Mouse (Mus musculus) right cerebral cortex, postnatal 4 days (tissue): Measurements from ENCODE around the gene Sephs2.

Experiments used
- DNase-seq: peaks from one replicate; pipeline ENCODE4 v3.0.0-alpha.2; 2022

The Sephs2 gene

DNA sequence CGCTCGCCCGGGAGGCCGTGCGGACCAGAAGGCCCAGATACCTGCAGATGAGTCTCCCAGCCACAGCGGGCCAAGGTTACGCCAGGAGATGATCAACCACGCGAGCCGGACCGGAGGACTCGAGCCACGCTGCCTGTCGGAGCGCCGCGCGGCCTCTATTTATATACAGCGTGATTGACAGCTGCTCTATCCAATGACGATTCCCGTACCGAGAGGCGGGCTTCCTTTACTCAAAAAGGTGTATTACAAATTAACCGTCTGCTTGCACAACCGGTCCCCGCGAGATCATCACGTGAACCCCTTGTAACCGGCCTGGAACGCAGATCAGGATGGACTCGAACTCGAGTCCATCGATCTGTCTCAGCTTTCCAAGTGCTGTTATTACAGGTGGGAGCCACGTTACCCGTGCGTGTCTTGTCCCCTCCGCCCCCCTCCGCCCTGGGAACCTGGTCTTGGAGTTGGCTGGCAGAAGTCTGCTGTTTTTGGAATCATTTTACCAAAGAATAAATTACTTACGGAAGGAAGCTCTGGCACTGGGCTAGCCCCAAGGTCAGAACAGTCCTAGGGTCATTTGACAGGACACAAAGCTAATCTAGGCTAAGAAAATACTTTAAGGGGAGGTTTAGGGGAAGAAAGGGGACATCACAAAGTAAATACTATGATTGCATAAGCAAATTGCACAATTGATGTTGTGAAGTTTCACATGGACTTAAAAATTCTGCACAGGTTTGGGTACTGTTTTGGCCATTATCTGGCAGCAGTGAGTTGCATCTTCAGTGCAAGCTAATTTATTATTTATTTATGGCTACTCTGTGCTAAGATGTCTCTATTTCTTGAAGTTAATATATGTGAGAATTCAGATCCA, at the start of gene Sephs2:
Sephs2 (minus strand) TSS at position 131 of the 865 bp plus-strand sequence.
- DNase-seq = peak; percentile 91

DNA sequence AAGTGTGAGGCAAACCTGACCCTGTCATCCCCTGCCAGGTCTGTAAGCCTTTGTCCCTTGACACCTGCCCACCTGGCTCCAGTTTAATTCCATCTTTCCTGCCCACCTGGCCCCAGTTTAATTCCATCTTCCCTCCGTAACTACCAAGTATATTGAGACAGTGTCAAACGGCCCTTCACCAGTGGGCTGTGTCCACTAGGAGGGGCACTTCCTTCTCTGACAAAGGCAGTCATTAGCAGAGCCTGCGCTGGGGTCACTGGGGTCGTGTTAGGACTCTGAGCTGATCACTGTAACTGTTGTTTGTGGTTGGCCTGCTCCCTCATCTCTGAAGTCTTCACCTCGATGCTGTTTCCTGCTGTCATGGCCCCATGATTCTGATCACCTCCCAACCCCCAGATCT, 48.2 kb upstream of the Sephs2 start:
- DNase-seq = no peak

DNA sequence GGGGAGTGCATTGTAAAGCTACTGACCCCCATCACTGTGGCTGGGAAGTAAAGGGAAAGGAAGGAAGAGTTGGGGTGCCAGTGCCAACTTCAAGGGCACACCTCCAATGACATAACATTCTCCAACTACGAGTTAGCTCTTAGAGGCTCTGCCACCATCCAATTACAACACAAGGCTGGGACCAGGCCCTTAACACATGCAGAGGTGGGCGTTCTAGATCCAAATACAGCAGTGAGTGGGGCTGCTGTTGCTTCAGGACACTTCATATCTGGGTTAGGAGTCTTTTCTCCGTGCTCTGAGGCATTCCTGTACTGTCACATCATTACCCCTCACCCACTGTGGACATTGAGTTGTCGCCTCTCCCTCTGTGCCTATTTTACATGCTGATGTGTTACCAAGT, 47.3 kb upstream of the Sephs2 start:
- no peak for DNase-seq

DNA sequence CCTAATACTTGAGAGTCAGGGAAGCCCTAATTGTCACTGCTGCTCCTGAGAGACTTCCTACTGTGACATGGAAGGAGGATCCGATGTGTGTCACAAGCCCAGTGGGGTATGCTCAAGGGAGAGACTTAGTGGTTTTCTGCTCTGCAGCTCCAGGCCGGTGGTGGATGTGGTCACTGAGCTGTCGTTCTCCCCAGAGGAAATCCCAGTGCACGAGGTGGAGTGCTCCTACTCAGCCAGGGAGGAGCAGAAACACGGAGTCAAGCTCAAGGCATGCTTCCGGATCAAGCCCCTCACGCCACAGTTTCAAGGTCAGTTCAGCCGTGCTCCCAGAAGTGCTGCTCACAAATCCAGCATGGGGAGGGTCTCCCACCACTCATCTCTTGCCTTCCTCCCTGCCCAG, 40.1 kb upstream of the Sephs2 start:
- no peak for DNase-seq

DNA sequence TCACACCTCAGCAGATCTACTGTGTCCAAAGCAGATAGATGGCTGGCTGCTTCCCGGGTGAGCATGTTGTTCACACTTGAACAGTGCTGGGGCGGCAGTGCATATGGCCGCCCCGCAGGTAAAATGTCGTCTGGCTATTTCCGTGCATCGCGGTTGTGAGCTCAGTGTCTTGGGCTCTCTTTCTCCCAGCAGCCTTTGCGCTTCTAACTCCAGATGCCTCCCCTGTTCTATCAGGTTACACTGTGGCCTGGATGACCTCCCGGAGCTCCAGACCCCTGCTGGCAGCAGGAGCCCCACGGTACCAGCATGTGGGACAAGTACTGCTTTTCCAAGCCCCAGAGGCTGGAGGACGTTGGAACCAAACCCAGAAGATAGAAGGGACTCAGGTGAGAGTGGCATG, 36.1 kb upstream of the Sephs2 start:
- DNase-seq = no peak

DNA sequence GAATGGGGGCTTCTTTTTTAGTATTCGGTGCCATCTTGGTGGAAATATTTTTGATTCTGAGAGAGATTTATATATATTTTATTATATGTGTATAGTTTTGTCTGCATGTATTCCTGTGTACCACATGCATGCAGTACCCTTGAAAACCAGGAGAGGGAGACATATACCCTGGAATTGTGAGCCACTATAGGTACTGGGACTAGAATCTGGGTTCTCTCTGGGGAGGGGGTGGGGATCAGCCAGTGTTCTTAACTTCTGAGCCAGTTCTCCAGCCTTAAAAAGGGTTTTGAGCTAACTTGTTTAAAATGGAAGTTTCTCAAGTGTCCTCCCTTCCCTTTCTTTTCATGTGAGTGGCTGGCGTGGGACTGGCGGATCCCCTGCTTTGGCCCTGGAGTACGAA, 35.0 kb upstream of the Sephs2 start:
- peak; percentile 35 for DNase-seq

DNA sequence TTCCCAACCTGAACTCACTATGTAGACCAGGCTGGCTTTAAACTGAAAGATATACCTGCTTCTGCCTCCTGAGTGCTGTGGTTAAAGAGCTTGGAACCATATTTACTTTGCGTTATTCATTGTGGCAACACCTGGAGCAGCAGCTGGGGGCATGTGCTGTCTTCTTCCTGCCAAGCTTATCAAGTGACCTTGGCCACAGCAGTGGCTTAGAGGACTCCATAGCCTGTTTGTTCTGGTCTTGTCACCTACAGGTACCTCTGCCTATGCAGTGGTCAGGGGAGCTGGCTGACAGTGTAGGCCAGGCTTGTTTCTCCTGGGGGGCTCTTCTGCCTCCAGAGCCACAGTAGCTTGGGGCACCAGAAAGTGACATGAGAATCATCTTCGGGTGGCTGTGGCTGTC, 34.6 kb upstream of the Sephs2 start:
- no peak for DNase-seq

DNA sequence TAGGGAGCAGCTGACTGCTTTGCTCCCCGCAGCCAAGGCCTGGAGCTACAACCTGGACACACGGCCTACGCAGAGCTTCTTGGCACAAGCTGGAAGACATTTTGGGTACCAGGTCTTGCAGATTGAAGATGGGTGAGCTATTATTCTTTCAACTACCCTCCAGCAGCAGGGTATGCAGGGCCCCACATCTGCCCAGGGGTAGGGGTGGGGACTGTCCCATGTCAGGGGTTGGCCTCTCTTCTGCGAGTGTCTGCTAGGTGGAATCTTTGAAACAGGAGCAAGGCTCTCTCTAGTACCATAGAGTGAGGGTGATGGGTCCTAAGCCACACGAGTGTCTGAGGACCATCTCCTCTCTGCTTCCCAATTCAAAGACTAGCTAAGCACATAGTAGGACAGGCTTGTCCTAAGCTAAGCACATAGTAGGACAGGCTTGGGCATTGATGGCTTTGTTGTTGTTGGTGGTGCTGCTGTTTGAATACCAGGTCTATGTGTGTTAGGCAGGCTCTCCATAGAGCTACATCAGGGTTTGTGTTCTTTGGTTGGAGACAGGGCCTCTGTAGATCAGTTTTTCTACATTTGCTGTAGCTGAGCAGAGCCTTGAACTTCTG, 23.8 kb upstream of the Sephs2 start:
- no peak for DNase-seq

DNA sequence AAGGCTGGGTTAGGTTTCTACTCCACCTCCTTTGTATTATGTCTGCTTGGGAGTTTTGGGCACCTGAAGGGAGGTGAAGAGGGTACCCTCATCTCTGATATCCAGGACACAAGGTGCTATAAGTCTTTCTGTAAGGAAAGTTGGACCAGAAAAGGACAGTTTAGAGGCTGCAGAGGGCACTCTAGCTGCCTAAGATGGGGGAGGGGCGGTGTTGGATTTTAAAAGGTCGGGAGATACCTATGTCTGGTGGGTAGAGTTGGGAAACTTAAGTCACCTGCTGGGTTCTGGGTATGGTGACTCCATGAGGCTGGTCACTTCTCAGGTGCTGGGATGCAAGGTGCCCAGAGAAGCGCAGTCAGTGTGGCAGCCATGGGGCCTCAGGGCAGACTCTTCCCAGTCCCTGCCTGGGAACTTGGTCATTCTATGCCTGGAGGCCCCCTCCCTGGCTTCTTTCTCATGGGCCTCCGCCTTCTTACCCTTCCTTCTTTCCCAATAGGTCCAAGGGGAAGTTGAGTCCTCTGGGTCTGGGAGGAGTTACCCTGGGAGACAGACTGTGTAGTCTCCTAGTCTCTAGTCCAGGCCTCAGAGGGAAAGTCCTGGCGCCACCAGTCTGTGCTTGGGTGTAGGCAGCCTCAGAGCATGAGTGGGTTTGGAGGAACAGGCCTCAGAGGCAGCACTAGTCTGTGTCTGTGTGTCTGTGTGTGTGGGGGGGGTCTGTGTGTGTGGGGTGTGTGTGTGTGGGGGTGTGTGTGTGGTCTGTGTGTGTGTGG, 23.1 kb upstream of the Sephs2 start:
- no peak for DNase-seq

DNA sequence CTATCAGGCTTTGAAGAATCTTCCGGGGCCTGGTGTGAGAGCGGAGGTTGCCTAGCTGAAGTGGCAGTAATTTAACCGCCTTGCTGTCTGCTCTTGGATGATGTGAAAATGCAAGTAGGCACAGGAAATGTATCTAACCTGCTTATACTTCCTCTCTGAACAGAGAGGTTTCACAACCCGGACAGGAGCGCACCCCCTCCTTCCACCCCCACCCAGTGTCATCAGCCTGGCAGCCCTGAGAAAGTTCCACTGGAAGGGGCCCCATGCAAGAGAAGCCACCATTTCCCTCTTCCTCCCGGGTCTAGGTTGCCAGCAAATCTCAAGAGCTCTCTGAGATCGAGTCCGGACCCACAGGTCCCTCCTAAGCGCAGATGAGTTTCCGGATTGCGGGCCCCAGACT, 22.2 kb upstream of the Sephs2 start, which contains the start of gene Itgal:
Itgal (plus strand) TSS at position 163 of the 400 bp plus-strand sequence.
- DNase-seq = no peak

DNA sequence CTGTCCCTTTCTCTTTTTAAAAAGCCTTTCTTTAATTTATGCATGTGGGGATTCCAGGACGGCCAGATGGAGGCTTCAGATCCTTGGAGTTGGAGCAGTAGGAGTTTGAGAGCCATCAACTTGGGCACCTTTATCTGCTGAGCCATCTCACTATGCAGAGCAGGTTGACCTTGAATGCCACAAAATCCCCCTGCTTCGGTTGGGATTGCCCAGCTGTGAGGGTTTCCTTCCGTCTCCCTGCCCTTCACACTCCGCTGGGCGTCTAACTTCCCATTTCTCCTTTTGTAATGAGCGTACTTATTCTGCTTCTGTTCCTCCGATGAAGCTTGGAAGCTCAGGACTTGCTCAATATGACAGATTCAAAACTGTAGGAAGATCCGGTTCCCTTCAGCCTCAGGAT, 16.3 kb upstream of the Sephs2 start:
- DNase-seq = no peak

DNA sequence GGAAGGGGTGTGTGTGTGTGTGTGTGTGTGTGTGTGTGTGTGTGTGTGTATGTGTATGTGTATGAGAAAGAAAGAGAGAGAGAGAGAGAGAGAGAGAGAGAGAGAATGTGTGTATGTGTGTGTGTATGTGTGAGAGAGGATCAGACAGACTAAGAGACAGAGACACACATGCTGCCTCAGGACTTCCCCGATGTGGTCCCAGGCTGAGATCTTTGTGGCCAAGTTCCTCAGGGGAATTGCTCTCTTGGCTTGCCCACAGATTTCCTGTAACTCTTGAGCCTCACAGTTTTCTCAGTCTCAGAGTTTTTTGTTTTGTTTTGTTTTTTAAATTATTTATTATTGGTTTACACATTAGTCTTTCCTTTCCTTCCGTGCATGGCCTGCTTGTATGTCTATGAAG, 15.5 kb upstream of the Sephs2 start:
- no peak for DNase-seq

DNA sequence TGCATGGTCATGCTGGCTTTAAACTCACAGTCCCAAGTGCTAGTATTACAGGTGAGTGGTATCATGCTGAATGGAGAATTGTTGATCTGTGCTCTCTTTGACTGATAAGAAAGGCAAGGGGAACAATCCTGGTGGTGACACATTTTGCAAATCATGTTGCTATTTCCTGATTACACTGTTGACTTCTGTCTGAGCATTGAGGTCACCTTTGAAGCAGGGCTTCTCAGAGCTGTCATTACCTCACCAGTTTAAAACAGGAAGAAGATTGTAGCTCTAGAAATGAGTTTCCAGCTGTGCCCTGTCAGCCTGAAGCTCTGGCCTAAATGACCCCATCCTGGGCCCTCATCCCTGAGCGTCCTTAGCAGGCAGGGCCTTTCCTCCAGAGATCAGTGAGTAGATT, 14.1 kb upstream of the Sephs2 start:
- DNase-seq = no peak

DNA sequence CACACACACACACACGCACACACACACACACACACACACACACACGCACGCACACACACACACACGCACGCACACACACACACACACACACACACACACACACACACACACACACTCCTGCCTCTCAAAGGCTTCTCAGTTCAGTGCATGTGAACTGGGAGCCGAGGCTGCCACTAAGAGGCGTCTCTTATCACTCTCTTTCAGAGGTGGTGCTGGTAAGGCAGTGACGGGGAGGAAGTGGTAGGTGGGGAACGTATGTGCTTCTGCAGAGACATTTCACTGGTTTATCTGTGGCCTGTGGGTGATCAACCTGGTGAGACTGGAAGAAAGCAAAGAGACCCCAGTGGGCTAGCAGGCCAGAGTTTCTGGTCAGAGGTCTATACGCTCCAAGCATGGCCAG, 11.3 kb upstream of the Sephs2 start:
- no peak for DNase-seq

DNA sequence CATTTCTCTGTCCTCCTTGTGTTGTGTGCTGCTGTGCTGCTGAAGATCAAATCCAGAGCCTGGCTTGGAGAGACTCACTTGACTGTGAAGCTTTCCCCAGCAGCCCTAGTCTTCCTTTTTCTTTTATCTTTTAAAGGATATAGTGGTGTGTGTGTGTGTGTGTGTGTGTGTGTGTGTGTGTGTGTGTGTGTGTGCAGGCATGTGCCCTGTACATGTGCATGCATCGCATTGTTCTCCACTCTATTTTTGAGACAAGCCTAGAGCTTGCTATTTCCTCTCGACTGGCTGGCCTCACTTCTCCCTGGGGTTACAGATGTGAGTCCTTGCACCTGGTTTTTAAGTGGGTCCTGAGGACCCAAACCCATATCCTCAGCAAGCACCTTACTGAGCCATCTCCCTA, 8.3 kb upstream of the Sephs2 start:
- DNase-seq = no peak

DNA sequence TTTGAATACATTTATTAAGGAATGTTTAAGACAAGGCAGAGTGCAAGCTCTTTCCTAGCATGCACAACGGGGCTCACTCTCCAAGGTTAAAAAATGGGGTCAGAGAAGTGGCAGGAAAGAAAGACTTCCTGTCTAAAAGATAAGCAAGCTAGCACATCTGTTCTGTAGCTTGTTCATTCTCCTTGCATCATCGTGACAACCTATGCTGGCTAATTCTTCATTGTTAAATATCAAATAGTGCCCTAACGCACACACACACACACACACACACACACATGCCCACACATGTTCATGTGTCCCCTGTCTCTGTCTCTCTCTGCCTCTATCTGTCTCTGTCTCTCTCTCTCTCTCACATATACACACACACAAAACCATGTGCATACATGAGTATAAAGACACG, 7.3 kb upstream of the Sephs2 start:
- no peak for DNase-seq

DNA sequence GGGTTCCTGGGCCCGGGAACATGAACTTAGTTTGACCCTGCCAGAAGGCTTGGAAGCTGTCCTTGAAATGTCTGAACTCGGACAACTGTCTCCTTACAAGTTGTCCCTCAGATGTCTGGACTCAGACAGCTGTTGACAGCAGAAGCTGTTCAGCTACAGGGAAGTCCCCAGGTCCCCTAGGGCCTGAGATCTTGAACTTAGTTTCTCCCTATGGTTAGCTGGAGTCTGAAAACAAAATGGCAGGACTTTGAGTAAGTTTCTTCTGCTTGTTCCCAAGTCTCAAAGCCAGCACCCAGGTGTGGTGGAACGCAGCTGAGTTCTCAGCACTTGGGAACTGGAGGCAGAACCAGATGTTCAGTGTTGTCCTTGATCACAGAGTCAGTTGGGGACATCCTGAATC, 6.2 kb upstream of the Sephs2 start:
- no peak for DNase-seq

DNA sequence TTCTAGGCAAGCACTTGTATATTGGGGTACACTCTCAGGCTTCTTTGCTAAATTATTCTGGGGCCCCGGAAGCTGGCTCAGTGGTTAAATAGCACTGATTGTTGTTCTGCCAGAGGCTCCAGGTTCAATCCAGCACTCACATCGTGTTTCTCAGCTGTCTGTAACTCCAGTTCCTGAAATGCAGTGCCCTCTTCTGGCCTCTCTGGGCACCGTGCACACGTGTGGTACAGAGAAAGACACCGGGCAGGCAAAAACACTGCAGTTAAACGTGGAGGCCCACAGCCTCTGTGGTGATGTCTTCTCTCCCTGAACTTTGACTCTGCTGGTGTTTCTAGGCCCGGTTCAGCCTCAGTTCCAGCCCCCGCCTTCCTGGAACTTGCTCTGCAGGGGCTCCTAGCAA, 4.5 kb upstream of the Sephs2 start:
- peak; percentile 28 for DNase-seq

DNA sequence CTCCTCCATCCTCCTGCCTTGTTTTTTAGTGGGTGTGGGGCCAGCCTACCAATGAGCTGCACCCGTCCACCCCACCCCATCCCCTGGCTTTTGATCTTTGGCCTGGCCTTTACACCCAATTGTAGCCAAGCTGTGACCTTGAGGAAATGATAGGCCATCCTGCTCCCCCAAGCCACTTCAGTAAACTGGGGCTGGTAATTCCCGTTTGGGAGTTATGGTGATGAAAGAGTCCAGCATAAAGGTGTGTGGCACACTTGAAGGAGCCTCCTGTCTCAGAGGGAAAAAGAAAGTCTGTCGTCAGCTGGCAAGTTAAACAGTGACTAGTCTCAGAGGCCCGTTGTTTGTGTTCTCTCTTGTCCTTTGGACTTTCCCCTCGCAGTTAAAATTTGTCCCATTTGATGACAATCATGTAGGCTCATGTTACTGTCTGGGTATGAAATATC, 2.7 kb upstream of the Sephs2 start:
- no peak for DNase-seq

DNA sequence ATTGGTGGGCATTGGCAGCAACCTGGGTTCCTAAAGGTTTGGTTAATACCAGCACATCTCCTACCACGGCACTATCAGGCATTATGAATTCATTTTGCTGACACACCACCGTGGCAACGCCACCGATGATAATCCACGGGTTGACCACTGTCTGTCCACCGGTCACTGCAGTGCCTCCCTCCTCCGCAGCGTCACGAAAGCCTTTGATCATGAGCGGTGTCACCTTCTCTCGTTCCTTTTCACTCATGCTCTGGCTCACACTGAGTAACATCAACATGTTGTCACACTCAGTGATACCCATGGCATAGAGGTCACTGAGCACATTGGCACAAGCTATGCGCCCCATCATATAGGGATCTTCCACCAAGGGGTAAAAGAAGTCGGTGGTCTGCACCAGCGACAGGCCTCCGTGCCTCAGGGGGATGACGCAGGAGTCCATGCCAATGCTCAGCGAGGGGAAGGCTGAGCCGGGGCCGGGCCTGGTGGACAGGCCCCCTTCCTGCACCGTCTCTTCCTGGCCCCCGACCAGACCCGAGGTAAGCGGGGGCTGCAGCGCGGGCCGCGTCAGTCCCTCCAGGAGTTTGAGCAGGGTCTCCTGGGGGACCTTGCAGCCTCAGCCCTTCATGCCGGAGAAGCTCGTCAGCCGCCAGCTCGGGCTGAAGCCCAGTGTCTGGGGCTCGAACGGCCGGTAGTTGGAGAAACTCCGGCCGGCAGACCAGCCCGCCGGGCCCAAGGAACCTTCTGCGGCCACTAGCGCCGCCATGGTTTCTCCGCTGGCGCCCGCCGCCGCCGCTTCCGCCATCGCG, 534 bp downstream of the Sephs2 start:
- peak; percentile 48 for DNase-seq

DNA sequence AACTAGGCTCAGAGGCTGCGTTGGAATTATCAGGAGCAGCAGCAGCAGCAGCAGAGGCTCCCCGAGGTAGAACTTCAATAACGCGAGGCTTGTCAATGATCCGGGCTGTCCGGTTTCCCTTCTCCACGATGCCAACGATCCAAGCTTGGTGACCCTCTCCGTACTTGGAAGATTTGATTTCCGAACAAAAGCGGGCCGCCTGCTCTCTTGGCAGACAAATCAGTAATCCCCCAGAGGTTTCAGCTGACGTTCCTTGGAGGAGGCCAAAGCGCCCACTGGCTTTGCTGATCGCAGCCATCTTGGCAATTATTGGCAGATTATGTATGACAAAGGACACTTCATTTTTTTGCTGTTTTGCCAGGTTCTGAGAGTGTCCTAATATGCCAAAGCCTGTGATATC, 1.3 kb downstream of the Sephs2 start:
- no peak for DNase-seq

DNA sequence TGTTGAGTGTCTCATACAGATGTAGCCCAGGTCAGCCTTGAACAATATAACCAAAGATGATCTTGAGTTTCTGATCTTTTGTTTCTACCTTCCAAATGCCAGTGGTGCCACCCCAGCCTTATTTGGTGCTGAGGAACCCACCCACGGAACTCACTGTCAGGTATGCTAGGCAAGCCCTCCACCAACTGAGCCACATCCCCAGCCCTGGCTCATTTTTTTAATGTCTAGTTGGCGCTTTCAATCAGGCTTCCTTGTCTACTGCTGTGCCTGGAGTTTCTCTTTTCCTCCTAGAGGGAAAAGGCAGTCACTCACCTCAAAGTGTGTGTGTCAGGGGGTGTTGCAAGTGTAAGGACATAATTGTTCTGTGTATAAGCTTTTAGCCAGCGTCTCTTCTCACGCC, 2.8 kb downstream of the Sephs2 start:
- no peak for DNase-seq

DNA sequence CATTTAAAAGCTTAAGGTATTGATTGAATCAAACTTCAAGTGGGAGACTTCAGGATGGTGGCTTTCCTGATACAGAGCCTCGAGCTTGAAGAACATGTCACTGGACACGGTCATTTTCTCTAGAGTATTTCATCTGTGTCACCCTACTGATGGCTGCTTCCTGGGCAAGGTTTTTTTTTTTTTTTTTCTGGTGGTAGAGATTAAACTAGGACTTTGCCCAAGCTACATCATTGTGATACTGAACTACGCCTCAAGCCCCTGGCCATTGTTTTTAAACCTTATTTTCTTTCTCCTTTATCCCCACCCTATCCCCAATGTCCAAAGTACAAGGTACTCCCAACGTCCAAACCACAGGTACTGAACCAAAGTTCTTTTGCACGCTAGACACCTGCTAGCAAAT, 3.2 kb downstream of the Sephs2 start:
- no peak for DNase-seq
